Mouse (Mus musculus): ENCODE measurements around the gene Gm4922.

The Gm4922 gene

DNA sequence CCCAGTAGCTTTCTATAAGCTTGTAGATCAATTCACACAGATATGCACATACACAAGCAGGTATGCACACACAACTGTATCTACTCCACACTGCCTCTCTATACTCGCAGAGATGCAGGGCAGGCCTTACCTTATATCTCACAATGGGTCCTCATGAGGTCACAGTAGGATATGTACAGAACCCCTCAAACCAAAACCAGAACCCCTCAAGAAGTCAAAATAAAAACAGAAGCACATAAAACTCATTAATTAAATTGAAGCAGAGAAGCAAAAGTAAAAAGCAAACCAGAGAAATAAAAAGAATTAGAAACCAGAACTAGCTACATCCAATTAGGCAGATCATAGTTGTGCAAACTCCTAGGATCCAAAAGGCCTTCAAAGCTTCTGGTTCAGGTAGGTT is at the start of gene Gm4922:
Gene Gm4922, minus strand, starts transcription at position 101 of the 400 bp plus-strand sequence.
- no peak for DNase-seq (ENCODE audit: low spot score)

DNA sequence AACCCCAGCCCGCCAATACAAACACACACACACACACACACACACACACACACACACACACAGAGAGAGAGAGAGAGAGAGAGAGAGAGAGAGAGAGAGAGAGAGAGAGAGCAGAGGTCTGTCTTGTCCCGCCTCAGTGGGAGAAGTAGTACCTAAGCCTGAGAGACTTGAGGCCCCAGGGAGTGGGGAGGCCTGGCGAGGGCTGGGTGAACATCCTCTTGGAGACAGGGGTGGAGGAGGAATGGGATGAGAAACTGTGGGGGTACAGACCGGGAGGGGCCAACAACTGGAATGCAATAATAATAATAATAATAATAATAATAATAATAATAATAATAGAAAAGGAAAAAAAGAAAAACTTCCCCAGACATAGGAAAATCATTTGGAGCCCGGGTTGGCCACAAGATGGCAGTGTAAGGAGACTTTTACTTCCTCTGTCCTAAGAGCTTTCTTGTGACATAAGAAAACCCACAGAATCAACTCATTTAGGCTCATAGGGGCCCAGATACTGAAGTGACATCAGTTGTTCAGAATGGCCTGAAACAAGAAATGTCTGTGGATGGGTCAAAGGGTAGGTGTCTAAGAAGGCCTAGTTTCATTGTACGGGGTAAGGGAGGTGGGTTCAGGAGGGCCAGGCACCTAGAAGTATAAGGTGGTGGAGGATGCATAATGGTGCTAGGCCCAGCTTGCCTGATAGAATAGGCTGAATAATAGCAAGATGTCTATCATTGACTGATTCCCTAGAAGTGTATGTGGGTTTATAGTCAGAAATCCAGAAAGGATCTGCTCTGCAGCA is 49.3 kb upstream of the Gm4922 start:
- DNase-seq (ENCODE audit: low spot score) = peak; percentile 72

DNA sequence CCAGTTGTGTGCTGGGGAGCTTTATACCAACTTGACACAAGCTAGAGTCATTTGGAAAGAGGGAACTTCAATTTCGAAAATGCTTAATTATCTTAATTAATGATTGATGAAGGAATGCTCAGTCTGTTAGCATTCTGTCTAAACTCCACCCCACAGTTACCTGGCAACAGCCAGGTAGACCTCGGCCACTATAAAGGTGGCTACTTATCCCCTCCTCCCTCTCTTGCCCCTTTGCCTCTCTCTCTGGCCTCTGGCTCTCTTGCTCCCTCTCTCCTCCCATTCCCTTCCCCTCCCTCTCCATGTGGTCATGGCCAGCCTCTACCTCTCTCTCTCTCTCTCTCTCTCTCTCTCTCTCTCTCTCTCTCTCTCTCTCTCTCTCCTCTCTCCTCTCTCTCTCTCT is 47.8 kb upstream of the Gm4922 start:
- no peak for DNase-seq (ENCODE audit: low spot score)

DNA sequence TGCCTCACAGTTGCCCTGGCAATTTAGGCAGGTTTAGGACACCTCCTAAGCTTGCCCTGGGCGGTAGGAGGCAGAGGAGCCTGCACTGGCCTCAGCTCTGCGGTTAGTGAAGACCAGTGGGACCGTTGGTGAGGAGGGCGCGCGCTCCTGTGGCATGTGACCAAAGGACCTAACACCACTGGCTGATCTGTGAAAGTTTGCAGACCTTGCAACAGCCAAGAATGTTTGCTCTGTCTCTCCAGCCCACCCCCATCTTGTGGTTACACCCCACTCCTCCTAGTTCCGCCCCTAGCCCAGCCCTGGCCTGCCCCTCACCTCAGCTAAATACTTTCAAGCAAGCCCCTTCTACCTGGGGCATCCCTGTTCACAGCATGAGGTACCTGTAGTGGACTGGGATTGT is 45.2 kb upstream of the Gm4922 start:
- DNase-seq (ENCODE audit: low spot score) = no peak

DNA sequence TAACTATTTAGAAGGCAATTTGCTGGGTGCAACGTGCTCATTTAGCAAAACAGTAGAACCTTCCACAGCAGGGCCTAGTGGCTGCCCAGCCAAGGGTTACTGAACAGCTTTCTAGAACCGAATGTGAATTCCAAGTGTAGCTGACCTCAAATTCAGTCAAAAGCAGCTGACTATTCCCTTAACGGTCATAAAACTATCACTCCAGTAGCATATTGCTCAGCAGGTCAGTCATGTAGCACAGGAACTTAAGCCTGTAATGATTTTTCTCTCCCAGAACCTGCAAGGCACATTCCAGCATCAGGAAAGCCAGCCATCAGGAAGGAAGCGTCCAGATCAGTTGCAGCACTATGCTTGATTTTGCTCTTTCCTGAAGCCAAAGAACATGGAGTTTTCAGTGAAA is 43.8 kb upstream of the Gm4922 start:
- DNase-seq (ENCODE audit: low spot score) = no peak

DNA sequence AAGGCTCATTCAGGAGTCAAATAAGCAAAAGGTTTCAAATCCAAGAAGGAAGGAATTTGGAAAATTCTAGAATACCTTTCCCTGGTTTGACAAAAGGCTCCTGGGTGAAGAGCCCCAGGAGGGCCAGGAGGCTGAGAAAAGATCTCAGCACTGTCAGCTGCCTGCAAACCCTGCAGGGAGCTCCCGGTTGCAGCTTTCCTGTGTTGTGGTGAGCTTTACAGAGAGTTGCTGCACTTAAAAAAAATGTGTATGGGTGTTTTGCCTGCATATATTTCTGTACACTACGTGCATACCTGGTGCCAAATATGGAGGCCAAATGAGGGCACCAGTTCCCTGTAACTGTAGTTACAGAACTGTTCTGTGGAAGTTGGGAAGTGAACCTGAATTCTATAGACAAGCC is 41.3 kb upstream of the Gm4922 start:
- no peak for DNase-seq (ENCODE audit: low spot score)

DNA sequence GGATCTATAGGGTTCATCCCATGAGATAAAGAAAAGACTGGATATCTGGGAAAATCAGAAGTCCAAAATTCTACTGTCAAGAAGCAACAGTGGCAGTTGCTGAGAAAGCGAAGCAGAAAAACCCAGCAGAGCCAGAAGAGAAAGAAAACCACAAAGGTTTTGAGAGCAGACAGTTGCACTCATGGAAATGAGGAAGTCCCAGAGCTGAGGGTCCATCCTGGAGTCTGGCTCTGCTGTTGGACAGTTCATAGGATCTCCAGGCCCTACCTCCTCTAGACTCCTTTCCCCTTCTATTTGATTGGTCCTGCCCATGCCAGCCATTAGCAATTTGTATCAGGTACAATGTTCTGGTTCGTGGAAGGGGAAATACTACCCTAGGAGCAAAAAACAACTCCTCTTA is 39.5 kb upstream of the Gm4922 start:
- DNase-seq (ENCODE audit: low spot score) = no peak

DNA sequence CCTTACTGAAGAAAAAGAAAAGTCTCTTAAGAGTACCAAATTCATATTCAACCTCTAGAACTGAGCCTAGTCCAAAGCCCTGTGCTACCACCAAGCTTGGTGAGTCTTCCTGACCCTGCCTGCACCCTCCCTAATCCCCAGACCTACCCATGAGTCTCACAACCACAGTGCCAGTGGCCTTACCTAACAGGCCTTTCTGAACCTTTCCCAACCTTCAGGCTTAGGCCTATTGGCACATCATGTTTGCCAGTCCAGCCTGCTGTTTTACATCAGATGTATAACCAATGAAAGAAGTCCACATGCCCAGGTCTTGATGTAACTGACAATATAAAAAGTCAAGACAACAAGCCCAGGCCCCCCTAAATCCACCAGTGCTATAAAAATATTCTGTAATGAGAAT is 38.5 kb upstream of the Gm4922 start:
- DNase-seq (ENCODE audit: low spot score) = no peak

DNA sequence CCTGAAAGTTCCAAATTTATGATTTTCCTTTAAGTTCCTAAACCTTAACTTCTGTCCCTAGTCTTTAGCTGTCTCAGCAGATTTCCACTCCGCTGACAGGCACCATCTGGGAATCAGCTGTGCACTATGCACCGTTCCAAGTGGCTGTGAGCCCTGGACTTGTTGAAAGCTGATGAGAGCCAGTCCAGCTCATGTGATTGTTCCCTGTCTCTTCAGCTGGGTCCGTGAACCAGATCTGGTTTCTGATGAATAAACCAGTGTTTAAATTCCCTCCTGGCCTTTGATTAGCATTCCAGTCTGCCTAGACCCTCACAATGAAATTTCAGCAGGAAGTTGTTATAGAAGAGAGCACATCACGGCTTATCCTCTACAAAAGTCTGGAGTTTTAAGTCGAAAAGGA is 30.0 kb upstream of the Gm4922 start:
- DNase-seq (ENCODE audit: low spot score) = peak; percentile 18

DNA sequence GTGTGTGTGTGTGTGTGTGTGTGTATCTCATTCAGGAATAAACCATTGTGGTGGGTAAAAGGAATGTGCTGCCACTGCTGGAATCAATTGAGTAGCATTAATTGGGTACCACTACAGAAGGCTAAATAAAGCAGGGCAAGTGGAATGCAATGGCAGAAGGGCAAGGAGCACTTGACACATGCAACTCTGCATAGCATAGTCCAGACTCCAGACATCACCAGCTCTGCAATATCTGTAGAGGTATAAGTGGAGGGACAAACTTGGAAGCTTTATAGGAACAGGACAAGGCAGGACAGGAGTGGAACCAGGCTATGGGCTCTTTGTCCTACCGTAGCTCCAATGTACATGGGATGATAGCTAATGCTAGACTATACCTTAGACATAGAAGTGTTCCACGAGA is 25.2 kb upstream of the Gm4922 start:
- no peak for DNase-seq (ENCODE audit: low spot score)

DNA sequence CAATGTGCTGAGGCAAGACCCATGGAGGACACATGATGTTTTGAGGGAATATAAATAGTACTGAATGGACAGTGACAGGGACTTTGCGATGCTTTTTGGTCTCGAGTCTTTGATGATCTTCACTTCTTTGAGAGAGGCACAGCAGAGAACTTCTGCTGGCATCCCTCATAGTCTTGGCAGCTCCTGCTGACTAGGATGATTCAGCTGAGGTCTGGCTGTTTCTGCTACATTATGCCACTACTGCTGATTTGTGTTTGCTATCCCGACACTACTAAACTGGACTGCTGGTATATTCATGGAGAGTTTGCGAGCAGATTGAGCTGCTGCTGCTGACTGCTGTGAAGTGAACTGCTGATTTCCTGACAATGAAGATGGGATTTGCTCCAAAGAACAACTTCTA is 3.5 kb upstream of the Gm4922 start:
- DNase-seq (ENCODE audit: low spot score) = no peak

DNA sequence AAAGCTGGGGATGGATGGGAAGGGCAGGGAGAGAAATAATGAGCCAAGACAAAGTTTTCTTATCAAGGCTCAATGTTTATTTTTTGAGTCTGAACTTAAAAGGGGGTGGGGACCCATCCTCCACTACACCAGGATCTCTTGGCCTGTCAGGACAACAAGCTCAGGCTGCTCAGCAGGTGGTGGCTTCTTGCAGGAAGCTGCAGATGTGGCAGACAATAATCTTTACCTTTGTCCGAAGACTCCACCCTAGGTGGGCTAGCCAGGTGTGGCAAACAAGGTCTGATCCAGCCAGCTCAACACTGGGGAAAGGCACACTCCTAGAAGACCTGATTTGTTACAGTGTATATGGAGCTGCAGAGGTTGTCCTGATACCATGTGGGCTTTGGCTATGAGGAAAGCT is 2.0 kb upstream of the Gm4922 start:
- DNase-seq (ENCODE audit: low spot score) = no peak

DNA sequence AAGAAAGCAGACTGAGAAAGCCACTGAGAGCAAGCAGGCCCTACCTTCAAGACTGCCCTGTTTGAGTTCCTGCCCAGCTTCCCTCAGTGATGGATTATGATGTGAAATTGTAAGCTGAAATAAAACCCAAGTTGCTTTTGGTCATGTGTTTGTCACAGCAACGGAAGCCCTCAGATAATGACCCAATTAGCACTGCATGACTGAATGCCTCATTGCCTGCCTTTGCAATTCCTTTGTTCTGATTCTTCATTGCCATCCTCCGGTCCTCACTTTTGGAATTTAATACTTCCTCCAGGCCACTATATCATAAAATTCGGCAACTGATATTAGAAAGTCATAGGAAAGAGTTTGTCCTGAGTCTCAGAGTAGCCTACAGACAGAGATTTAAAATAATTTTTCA is 9.0 kb downstream of the Gm4922 start:
- DNase-seq (ENCODE audit: low spot score) = peak; percentile 72

DNA sequence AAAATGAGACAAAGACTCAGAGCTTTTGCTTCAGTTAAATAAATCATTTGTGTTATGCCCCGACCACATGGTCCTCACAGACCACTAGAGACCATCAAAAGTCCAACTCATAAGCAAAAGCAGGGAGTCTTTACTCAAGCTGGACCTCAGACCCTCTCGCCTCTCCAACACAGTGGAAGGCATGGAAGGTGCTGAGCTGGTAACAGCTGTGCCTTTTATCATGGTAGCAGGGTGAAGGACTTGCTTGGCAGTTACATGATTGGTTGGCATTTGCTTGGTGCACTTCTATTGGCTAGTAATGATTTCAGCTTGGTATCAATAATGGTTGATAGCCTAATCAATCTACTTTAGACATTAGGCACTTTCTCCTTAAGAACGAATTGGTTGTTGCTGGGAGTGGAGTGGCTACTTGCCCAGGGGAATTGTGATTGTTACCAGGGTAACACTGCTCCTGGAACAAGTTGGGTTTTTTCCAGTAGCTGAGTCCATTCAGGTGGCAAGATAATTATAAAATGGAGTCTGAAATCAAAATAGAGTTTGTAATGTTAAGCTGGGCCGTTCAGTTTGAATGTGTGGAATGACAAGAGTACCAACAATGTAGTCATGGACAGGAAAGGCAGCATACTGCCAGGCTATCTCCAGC is 13.9 kb downstream of the Gm4922 start:
- DNase-seq (ENCODE audit: low spot score) = no peak

DNA sequence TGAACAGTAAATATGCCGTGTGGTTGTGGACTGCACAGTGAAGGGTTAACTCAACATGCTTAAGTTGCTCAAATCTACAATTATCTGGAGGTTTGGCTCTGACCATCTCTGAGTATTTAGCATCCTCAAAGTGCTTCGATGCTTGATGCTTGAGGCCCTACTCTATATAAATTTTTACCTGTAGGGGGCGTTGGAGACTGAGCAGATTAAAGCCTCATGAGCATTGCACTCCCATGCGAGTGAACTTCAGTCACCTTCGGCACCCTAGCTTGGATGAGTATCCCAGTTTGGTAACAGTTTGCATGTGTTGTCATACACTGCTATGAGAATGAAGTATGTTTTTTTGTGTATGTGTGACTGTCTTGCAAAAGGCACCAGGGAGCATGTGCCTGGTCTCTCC is 16.7 kb downstream of the Gm4922 start:
- peak; percentile 28 for DNase-seq (ENCODE audit: low spot score)

DNA sequence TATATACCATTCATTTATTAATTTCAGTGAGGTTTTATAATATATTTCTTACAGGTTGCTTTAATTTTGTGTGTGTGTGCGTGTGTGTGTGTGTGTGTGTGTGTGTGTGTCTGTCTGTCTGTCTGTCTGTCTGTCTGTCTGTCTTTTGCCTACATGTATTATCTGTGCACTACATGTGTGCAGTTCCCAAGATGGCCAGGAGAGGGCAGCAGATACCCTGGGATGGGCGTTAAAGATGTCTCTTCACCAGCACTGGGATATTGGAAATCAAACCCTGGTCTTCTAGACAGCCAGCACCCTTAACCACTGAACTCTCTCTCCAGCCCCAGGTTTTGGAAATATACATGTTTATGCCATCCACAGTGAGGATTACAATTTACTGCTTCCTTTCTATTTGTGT is 26.4 kb downstream of the Gm4922 start:
- peak; percentile 73 for DNase-seq (ENCODE audit: low spot score)

DNA sequence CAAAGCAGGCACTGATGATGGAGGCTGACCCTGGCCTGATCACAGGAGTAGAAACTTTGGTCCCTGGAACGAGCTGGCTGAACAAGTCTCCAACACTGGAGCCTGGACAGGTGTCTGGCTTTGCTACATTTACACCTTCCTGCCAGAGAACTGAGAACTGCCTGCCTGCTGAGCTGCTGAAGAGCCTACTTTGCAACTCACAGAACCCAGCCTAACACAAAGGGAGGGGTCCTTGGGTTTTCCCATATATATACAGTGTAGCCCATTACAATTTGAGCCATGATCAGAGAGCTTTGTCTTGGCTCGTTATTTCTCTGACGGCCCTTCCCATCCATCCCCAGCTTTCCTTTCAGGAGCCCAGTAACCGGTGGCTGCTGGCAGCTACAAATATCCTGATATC is 36.5 kb downstream of the Gm4922 start:
- DNase-seq (ENCODE audit: low spot score) = no peak

DNA sequence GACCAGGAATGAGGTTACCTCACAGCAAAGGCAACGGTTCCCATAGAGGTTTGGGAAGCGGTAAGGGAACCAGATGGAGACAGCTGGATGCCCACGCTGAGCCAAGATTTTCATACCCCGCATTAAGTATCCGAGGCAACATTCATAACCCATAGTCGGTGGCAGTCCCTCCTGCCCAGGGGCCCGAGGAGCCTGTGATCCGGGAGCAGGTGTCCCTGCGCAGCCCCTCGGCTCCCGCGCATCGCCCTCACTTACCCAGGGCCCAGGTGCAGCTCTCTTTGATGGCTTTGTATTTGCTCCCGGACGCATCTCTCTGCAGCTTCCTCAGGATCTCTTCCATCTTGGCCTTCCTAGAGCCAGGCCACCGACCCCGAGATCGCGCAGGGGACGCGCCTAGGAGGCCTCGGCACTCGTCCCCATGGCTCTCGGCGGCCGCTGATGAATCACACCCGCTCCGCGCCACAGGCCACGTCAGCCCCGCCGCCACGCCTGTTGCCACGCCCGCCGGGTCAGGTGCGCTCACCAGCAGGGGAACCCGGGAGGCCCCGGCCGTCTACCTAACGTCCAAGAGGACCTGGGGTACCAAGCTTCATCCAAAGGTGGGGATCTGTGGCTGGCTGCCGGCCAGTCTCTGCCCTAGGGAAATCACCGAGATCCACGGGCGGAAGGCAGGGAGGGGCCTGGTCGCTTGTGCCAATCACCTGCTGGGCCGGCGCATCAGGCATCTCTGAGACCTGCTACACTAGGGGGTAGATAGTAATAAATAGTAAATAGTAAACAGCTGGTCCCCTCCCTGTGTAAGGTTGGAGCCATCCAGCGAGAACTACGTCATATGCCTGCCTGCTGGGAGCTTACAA is 43.1 kb downstream of the Gm4922 start, which contains the start of gene Arfgef3:
Gene Arfgef3, minus strand, starts transcription at position 664 of the 857 bp plus-strand sequence.
- DNase-seq (ENCODE audit: low spot score) = peak; percentile 68

DNA sequence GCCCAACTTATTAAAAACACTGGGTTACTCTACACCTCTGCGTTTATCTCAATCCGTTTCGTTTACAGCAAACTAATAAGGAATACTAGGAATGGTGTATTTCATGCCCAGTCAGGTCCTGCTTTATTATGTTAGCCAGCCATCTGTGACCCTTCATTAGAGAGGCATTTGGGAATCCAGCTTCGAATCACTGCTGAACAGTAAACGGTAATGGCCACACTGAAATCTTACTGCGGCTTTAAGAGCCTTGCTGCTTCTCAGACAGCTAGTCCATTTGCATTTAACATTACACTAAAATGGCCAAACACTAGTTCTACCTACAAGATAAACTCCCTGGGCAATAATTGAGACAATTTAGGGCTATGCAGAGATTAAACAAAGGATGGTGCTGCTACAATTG is 44.5 kb downstream of the Gm4922 start:
- DNase-seq (ENCODE audit: low spot score) = peak; percentile 22

DNA sequence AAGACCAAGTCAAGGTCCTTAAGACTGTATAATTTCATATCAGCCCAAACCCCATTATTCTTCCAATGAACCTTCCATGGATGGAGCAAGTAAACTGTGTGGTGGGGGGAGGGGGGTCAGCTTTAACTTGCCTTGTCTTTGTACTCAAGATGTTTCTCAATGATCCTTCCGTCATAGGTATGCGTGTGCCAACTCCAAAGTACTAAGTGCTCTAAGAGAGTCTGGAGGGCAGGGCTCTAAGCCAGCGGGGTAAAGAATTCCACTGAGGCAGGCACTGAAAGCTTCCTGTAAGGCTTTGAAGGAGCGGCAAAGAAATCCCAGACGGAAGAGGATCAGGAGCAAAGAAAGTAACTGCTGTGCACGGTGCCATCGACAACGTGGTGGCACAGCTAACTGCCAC is 45.6 kb downstream of the Gm4922 start:
- DNase-seq (ENCODE audit: low spot score) = no peak

Data from retina, embryonic 14.5 days (tissue).